Mouse (Mus musculus) telencephalon, adult 2 months (tissue): ENCODE results near the gene Izumo2.
A peak's percentile ranks its signal among the peaks of the same experiment; 100 is the strongest.

ENCODE experiments used
- DNase-seq: peaks from one replicate; pipeline ENCODE4 v3.0.0-alpha.2; 2011; ENCODE audit warnings: low read depth, low spot score

Izumo2 gene

GRCm38 (mm10) chr7:44708574-44708973 lies at the start of gene Izumo2:
TSS of gene Izumo2 (plus strand) at chr7:44708742.
- no peak for DNase-seq

- DNase-seq = peak; percentile 80
Measured at GRCm38 (mm10) chr7:44661219-44661618, 47.3 kb upstream of the Izumo2 start.

- DNase-seq = no peak
Measured at GRCm38 (mm10) chr7:44662168-44662567, 46.4 kb upstream of the Izumo2 start.

GRCm38 (mm10) chr7:44662569-44662968 lies 46.0 kb upstream of the Izumo2 start:
- no peak for DNase-seq

GRCm38 (mm10) chr7:44663546-44663945 lies 45.0 kb upstream of the Izumo2 start:
- no peak for DNase-seq

- DNase-seq = no peak
Measured at GRCm38 (mm10) chr7:44664731-44665130, 43.8 kb upstream of the Izumo2 start.

- no peak for DNase-seq
Measured at GRCm38 (mm10) chr7:44666462-44666861, 42.1 kb upstream of the Izumo2 start.

- no peak for DNase-seq
Measured at GRCm38 (mm10) chr7:44667996-44668738, 40.4 kb upstream of the Izumo2 start.

- no peak for DNase-seq
Measured at GRCm38 (mm10) chr7:44669103-44669502, 39.4 kb upstream of the Izumo2 start.

- peak; percentile 88 for DNase-seq
Measured at GRCm38 (mm10) chr7:44670803-44671202, 37.7 kb upstream of the Izumo2 start, which contains the start of gene Myh14. TSS of gene Myh14 (minus strand) at chr7:44670843.

- no peak for DNase-seq
Measured at GRCm38 (mm10) chr7:44672193-44672592, 36.3 kb upstream of the Izumo2 start.

GRCm38 (mm10) chr7:44674511-44674910 lies 34.0 kb upstream of the Izumo2 start:
- DNase-seq = no peak

- no peak for DNase-seq
Measured at GRCm38 (mm10) chr7:44675171-44675570, 33.4 kb upstream of the Izumo2 start.

GRCm38 (mm10) chr7:44676126-44676525 lies 32.4 kb upstream of the Izumo2 start:
- no peak for DNase-seq

- DNase-seq = peak; percentile 19
Measured at GRCm38 (mm10) chr7:44676611-44677010, 31.9 kb upstream of the Izumo2 start.

GRCm38 (mm10) chr7:44683656-44684055 lies 24.9 kb upstream of the Izumo2 start:
- no peak for DNase-seq

- no peak for DNase-seq
Measured at GRCm38 (mm10) chr7:44685531-44686402, 22.8 kb upstream of the Izumo2 start.

GRCm38 (mm10) chr7:44688890-44689289 lies 19.7 kb upstream of the Izumo2 start:
- DNase-seq = no peak

- DNase-seq = no peak
Measured at GRCm38 (mm10) chr7:44689331-44689730, 19.2 kb upstream of the Izumo2 start.

- DNase-seq = no peak
Measured at GRCm38 (mm10) chr7:44693427-44694175, 14.9 kb upstream of the Izumo2 start.

GRCm38 (mm10) chr7:44695223-44695622 lies 13.3 kb upstream of the Izumo2 start:
- no peak for DNase-seq

GRCm38 (mm10) chr7:44697191-44697710 lies 11.3 kb upstream of the Izumo2 start:
- DNase-seq = no peak
